Mouse (Mus musculus): ENCODE measurements at regions not wholly inside any gene's neighbourhood (a gene's known extent, or its start where the extent isn't known, plus 50 kb on each side); places are given as distances from the start of the nearest gene placed in this dataset.
A peak's percentile ranks its signal among the peaks of the same experiment; 100 is the strongest.

DNA sequence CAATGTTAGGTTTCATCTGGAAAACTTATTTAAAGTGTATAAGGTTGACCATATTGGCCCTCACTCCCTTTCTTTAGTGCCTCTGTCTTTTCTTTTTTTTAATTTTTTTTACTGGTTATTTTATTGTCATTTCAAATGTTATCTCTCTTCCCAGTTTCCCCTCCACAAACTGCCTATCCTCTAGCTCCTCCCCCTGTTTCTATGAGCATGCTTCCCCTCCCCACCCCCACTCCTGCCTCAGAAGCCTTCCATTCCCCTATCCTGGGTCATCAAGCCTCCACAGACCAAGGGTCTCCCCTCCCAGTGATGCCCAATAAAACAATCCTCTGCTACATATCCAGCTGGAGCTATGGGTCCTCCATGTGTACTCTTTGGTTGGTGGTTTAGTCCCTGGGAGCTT, 2134.9 kb upstream of the Lrrc6 start:
- DNase-seq (ENCODE audit: low spot score), result no peak

DNA sequence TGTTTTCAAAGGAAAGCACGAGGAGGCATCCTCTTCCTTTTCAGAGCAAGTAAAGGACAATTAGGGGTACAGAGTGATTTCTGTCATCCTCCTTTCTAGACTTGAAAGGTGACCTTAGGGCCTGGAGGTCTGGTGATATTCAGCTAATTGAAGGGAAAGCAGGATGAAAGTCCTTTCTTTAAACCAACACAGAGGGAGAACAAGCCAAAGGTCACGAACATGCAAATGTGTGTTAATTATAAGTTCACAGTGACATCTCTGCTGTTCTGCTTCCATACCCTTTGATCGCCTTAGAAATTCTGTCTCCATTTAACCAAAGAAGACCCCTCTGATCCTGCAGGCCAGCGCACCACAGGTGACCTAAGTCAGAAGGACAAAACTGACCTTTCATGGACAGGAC, 2126.3 kb upstream of the Lrrc6 start:
- no peak for DNase-seq (ENCODE audit: low spot score)

DNA sequence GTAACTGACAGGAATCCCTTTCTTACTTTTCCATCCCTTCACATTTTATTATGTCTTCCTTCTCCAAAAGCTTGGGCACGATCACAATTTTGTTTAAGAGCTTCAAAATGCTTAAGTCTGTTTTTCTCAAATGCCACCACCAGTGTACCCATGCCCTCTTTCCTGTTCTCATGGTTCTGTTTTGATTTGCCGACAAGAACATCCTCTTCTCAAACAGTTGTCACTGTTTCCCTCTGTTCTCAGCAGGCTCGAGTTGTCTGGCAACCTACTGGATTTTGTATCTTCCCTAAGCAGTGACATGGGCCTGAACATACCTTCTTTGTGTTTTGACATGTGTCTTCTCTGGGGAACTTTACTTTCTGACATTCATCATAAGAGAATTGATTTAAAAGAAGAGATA, 2124.1 kb upstream of the Lrrc6 start:
- no peak for DNase-seq (ENCODE audit: low spot score)

DNA sequence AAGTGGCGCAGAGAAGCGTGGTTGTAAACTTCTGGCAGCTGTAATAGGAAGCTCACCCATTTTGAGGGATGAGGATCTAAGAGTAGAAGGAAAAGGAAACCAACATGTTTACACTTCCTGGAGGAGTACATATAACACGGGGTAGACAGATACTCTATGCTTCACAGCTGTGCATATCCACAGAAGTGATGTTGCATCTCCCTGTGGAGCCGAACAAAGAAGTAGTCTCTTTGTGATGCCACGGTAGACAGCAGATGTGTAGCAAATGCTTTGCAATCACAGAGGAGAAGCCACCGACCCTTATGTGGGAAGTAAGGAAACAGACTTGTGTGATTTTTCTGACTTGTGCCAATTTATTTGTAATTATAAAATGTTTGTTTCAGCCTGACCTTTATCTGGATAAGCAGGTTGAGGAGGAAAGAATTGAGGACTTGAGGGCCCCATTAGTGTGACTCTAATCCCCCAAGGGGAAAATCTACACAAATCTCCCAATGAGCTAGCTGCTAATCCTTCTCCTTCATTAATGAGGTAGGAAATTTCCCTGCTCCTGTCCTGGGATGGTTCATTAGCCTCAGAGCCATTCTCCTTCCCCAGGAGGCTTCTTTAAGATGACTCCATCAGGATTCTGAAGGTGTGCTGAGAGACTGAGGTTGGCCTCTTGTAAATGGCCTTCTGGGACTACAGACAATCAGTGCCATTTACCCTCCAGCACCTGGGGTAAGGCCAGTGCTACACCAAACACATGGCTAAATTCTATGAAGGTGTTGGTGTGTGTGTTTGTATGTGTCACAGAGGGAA, 2119.9 kb upstream of the Lrrc6 start:
- no peak for DNase-seq (ENCODE audit: low spot score)

DNA sequence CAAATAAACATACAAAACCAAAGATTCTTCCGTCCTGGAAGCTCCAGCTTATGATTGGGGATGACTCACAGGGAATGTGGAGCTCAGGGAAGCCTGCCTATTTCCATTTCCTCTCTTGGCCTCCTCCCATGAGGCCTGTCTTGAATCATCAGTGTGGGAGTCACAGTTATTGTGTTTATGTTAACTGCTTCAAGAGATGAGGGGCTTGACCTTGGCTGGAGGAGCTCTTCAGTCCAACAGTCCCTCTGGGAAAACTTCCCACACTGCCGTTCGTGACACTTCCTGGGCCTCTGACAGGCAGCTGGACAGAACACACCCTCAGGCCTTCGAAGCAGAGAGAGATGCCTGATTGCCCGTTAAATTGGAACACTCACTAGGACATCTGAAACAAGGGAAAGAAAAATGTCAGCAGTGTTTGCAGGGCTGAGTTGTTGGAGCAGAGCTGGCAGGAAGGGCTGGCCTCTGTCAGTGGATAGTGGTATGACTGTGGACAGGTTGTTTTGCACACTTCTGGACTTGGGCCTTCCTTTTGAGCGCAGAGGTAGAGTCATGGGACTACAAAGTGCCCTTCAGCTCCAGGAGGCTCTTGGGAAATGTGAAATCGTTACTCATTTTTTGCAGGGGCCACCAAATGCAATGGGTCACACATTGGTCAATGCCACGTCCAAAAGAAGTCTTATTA, 2105.5 kb upstream of the Lrrc6 start:
- peak; percentile 51 for DNase-seq (ENCODE audit: low spot score)

DNA sequence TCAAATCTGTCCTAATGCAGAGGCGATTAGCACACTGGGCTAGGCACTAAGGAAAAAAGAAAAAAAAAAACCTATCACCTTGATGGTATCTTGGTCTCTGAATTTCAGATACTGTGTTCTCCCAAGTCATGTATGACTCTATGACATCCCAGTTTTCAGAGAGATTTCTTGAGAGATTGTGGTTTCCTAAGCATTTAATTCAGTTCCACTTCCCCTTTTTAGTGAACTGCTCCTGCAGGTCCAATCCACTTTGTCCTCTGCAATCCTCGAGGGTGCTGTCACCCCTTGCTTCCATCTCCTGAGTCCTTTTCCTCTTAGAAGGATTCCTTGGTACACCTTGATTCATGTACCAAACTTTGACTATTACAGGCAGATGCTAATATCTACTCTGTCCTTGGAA, 2104.8 kb upstream of the Lrrc6 start:
- DNase-seq (ENCODE audit: low spot score), result no peak

DNA sequence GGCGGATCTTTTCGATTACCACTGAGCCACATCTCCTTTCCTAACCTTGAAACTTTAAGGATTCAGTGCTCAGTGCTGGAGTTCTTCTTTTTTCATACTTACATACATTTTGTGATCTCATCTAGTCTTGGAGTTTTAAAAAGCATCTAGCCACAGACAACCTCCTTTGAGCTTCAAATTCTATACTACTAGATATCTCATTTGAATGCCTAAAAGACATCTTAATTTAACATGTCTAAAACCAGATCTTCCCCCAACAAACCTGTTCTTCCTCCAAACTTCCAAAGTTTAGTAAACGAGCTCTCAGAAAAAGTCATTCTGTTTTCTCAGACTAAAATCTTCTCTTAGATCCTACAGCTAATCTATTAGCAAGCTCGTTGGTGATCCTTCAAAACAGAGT, 2081.5 kb upstream of the Lrrc6 start:
- no peak for DNase-seq (ENCODE audit: low spot score)

DNA sequence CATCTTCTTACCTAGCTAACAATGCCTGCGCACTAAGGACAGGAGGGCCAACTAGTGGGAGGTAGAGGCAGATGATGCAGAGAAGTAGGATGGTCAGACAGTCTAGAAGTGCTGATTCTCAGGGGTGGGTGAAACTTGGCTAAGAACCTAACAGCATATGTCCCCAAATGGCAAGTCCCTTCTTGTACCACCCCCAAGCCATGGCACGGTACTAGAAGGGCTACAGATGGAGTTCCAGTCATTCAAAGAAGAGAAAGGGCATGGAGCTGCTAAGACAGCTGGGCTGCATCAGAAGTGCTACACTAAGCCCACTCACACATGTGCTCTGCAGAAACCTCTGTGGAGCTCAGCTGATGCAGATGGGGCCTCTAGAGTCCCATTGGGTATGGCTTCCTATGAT, 2078.8 kb upstream of the Lrrc6 start:
- no peak for DNase-seq (ENCODE audit: low spot score)

DNA sequence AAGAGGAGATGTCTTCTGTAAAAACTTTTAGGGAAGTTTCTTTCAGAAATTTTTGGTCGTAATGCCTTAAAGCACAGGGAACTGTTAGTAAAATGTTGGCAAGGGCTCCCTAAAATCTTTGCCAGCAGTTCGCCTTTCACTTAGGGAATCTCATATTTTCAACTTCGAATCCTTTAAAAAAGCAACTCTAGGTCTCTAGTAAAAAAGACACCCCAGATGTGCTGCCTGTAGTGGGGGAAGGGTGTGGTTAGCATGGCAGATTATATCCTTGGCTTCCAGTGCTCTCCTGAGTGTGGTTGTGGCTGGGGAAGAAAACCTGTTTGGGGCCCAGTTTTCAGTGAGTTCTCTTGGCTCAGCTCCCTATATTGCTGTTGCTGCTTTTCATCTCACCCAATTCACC, 2059.9 kb upstream of the Lrrc6 start:
- DNase-seq (ENCODE audit: low spot score), result no peak

DNA sequence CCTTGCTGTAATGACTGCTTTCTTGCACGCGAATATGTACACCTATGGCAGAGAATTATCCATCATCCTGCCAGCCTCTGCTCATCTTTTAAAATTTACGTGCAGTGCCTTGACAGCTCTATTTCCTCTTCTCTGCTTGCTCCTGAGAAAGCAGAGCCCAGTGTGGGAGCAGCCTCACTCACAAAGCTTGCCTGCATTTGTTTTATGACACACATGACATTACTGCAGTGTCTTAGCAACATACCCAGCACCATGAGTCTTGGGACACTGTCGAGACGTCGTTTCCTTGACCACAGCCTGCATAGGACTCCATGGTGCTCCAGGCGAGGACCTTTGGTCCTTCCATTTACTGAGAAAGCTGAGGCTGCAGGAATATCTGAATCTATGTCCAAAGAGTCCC, 2055.4 kb upstream of the Lrrc6 start:
- DNase-seq (ENCODE audit: low spot score), result no peak

DNA sequence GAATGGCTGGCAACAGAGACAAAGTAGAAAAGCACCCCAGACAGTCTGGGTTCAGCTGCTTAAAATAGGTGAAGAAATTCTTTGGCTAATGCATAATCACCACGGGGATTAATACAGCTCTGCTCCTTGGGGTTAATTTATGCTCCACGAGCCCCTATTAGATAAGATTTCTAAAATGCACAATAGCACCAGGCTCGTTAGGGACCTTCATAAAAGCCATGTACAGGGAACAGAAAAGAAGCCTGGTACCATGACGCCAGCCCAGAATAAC, 2035.3 kb upstream of the Lrrc6 start:
- no peak for DNase-seq (ENCODE audit: low spot score)

DNA sequence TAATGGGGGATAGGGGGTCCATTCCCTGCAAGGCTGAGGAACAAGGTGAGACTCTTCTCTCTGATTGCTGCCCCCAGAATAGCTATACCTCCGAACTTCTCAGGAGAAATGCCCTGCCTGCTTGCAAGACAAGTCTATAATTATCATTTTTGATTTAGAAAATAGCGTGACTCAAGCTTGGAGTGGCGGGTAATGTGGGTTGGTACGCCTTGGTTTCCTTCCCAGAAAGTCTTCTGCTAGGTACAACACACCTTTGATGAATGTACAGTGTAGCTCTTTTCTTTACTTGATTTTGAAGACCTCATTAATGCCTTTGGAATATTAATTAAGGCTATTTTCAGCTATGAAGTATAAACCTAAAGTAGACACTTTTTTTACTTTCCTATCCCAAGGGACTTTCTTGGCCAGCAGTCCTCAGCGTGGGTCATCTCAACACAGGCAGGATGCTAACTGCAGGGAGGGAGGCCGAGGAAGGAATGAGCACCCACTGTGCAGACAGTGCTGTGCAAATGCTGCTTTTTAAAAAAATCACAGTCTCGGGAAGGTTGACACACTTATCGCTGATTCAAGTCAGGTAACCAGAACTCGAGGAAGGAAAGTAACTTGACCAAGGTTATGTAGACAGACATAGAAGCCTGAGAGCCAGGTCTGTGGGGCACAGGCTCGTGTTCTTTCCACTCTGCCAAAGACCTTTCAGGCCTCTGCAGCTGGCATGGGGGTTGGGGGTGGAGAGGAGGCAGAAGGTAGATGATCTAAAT, 2034.8 kb upstream of the Lrrc6 start:
- DNase-seq (ENCODE audit: low spot score), result no peak

DNA sequence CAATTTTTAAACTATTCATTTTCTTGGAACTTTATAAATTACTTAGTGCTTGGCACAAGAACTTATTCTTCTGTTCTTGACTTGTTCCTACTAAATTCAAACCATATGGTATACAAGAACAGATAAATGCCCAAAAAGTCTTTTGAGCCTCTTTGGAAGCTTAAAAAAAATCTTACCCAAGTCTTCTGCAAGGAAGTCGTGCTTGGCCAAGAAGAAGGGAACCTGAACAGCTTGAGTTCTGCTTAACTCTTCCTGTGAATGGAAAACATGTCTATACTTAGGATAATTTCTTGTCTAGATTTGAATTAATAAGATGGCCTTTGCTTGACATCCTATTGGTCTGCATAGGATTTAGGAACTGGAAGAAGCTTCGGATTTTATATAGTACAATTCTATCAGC, 2020.0 kb upstream of the Lrrc6 start:
- DNase-seq (ENCODE audit: low spot score), result no peak

DNA sequence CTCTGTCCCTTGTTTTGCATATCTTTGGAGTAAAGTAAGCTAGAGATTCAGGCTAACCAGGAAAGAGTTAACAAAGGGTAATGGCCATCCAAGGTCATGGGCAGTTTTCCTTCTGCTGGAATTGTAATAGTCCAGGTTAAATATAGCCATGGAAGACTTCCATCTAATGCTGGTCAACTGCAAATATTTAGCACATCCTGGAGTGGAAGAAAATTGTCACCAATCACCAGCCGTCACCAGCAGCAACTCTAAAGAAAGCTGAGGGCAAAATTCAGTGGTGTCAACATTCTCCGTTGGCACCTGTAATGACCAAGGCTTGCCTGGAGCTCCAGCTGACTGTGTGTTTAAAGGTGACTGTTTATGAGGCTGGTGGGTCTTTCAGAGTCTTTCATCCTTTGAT, 2011.7 kb upstream of the Lrrc6 start:
- DNase-seq (ENCODE audit: low spot score), result no peak

DNA sequence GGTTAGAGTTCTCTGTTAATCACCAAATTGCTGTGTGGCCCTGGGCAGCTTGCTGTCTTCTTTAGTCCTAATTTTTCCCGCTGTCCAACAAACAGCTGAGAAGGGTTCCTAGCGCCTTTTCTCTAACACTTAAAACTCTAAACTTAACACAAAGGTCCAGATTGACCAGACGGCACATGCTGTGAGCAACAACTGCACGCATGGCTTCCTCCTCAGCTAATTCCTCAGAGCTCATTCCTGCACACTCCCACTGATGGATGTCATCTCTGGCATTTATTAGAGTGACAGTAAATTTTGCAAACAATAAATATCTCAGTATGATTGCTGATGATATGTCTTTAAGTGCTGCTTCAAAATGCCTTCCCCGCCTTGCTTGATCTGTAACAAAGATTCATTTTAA, 2007.5 kb upstream of the Lrrc6 start:
- DNase-seq (ENCODE audit: low spot score), result no peak

DNA sequence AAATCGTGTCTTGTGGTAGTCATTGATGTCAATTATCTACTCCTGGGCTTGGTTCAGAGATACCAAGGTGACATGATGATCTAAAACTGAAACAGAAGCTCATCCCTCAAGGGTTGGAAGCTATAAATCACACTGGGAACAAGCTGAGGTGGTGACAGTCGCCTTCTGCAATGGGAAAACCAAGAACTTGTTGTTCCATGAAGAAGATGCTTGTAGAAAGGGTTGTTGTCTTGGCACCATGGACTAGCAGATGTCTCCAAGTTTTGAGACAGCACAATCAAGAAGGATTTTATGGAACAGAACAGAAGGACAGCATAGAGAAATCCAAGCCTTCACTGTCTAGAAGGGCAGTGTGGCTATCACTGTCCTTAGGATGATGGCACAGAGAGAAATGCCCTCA, 2005.4 kb upstream of the Lrrc6 start:
- DNase-seq (ENCODE audit: low spot score), result no peak

DNA sequence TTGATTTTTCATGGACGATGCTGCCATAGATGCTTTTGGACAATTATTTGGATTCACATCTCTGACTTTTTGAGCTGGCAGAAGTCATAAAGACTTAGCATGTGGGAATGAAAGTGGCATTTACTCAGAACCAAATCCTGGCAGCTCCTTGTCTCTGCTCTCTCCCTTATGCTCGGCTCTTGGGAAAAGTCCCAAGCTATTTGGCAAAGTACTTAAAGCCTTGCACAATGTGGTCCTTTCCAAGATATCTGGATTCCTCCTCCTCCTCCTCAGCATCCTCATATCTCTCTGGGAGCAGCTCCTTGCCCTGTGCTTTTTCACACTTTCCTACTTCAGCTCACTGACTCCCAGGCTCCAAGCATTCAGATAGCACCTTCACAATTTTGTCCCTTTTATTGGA, 1995.7 kb upstream of the Lrrc6 start:
- DNase-seq (ENCODE audit: low spot score), result no peak

DNA sequence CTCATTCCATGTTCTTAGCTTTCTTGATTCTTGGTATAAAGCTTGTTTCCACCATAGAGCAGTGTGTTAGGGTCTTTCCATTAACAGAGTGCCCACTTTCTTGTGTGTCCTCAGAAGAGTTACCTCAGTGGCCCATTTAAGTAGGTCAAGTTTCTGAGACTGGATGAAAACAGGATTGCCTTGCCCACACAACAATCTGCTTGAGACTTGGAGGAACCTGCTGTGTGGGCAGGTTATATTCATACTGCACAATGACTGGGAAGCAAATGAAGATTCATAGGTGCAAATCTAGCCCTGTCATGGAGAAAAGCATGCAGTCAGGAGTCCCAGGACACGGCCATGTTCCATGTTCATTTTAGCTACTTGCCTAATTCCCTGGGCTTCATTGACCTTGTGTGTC, 1984.1 kb upstream of the Lrrc6 start:
- no peak for DNase-seq (ENCODE audit: low spot score)

DNA sequence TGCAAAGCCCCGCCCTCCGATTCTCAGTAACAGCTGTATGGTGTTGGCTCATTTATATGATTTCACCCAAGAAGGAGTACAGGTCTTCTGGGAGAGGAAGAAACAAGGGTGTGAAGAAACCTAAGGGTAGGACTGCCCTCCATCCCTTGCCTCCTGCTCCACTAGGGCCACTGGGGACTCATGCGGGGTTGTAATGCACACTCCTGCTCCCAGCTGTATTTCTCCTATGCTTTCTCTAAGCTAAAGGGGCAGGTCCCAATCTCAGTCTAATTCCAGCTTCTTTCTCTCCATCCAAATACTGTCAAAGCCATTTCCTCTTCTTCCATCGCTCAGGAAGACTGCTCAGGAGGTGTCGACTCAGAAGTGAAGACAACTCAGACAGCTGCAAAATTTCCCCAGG, 1977.0 kb upstream of the Lrrc6 start:
- no peak for DNase-seq (ENCODE audit: low spot score)

DNA sequence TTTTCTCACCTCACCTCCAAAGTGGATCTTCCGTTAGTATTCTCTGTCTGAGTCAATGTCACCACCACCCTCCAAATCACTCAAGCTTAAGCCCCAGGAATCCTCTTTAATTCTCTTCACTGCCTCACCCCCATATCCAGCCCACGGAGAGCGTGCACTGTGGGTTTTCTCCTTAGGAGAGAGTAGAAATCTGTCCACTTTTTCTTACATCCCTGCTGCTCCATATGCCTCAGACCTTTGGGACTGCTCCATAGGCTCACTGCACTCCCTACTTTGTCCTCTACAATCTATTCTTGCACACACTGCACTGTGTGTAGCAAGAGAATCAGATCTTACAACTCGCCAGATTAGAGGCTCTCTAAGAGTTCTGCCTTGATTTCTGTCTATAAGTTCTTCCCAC, 1971.2 kb upstream of the Lrrc6 start:
- DNase-seq (ENCODE audit: low spot score), result no peak

DNA sequence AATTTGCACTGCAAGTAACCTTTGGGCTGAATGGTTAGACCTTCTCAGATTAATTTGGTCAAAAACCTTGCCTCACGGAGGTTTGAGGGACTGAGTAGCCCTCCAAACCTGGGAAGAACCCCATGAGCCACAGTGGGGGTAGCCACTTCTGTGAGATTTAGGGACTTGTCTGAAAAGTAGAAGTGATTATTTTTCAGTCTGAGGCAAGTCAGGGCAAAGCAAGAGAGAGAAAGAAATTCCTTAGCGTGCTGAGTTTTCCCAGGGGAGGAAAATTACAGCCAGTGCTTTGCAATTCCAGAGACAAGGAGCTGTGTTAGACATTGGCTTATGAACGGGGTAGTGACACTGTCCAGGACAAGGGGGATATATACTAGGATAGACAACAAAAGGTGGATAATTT, 1962.1 kb upstream of the Lrrc6 start:
- DNase-seq (ENCODE audit: low spot score), result no peak

DNA sequence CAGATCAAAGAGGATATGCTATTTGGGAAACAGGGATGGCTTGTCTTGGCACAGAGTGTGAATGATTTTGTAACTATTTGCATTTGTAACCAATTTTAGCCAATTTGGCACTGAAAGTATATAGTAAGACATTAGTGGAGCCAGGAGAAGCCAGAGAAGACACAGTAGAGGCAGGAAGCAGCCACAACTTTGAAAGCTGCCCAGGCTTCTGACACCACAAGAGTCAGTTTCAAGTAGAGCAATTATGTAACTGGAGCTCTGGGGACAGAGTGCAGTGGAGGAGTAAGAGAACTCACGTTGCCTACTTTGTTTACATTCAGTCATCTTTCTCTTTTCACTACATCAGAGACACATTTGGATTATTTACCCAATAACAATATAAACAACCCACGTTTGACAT, 1956.5 kb upstream of the Lrrc6 start:
- DNase-seq (ENCODE audit: low spot score), result no peak

DNA sequence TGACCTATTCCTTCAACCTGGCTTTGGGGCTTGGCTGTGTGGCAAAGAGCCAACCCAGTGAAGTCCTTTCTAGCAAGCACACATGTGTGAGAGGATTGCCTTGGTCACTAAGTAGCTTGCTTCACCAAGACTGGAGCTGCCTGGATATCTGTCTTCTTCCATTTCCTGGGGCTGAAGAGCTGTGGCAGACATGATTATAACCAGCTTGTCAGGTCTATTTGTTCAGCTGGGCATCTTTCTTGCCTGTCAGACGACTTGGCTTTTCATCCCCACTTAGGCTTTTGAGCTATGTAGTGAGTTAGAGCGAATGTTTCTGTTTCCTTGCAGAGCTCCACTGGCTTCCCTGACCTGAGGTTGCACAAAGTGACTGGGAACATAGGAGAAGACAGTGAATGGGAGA, 1951.3 kb upstream of the Lrrc6 start:
- DNase-seq (ENCODE audit: low spot score), result no peak

DNA sequence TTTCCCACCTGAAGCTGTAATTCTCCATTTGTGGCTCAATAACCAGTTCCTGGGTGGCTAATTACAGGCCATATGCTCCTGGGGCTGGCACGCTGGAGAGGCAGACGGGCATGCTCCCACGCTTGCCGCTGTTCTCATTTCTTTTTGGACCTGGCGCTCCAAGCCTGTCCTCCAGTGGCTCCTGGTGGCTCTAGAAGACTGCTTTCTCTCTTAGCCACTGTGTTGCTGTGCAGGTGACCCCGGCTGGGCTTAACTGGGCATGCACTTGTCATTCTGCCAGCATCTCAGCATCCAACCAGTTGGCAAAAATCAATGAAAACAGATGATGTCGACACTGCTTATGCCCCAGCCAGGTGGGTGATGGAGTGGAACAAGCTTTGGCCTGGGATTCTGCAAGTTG, 1944.6 kb upstream of the Lrrc6 start:
- no peak for DNase-seq (ENCODE audit: low spot score)
